Mouse (Mus musculus): ENCODE data around the gene Rad54l.

Gene Rad54l

DNA sequence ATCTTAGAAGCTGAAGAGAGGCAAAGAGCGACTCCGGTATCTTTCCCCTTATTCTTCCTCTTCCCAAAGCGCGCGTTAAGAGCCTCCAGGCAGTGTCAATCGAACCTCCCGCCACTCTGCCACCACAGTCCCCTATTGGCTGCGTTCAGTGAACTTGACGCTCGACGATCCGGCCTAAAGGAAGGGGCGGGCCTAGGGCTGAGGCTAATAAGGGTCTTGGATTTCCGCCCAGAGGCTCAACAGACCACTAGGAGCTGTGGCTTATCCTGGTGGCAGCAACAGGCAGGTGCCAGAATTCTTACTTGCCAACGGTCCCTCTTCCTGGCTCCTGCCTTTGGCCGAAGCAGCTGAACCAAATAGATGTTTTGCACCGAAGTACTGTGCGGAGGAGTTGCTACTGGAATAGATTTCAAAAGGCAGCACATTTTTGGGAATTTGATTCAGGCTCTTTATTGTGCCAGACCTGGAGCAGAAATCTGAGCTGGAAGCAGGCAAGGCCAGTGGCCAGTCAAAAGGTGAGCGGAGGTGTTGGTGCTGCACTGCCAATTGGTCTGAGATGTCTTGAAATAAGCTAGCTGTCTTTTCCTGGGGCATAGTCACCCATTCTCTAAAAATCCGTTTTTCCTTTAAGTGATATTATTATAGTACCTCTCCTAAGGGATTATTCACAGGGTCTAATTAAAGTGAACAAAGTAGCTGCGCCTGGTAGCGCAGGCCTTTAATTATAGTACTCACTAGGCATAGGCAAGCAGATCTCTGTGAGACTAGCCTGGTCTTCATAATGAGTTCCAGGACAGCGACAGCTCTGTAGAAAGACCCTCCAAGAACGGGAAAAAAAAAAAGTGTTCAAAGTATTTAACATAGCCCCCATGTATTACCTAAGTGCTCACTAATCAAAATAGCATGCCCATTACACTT is at the start of gene Rad54l, which contains the start of gene Pomgnt1:
Gene Rad54l (minus strand): TSS at position 89 of the 918 bp plus-strand sequence.
Gene Pomgnt1 (plus strand): TSS at position 239 of the 918 bp plus-strand sequence.
- DNase-seq (ENCODE audit: low spot score in 2 of 2) = peak; percentile 57 to 70

DNA sequence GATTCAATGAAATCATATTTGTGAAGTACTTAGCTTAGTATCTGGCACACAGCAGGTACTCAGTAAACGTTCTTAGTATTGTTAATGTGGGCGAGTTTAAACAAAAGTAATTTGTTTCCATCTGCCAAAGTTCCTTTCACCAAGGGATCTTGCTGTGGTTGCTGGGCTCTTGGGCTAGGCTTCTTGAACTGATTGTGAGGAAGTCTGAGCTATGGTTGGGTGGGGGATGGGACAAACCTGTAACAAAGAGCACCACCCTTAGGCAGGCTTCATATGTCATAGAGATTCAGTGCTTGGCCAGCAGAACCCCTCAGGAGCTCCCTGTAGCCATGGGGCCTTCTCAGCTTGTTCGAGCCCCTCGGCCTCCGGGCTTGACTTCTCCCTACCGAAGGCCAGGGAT is 49.6 kb upstream of the Rad54l start, which contains the start of the genes 1700042G07Rik and Gm49337:
Gene 1700042G07Rik (plus strand): TSS at position 301 of the 400 bp plus-strand sequence.
Gene Gm49337 (plus strand): TSS at position 313 of the 400 bp plus-strand sequence.
- no peak for DNase-seq (ENCODE audit: low spot score in 2 of 2)

DNA sequence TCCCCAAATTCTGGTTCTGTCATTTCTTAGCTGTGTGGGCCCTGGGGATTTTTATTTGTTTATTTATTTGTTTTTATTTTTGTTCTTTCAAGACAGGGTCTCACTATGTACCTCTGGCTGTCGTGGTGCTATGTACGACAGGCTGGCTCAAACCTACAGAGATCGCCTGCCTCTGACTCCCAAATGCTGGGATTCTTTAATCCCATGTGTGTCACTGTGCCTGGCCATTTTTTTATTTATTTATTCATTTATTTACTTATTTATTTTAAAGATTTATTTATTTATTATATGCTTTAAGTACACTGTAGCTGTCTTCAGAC is 45.8 kb upstream of the Rad54l start:
- DNase-seq (ENCODE audit: low spot score in 2 of 2) = no peak

DNA sequence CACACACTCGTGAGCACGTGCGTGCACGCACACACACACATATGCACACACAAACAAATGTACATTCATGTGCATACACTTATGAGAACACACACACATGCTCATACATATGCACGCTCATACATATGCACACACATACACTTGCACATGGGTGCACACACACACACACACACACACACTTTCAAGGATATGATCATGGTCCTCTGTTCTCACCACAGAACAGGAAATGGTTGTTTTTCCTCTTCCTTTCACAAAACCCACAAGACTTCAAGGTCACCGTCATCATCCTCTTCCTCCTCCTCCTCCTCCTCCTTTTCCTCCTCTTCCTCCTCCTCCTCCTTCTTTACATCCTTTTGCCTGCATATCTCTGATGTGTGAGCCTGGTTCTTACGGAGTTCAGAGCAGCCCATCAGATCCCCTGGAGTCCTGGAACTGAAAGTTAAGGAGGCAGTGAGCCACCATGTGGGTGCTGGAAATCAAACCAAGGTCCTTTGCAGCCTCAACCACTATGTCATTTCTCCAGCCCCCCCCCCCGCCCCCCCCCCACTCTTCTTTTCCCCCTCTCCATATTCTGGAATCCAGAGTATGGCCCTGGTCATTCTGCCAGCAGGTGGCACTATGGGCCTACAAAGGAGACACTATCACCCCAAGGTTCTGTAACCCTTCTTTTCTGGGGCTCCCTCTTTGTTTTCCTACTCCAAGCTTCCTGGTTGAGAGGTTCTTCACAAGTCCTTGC is 45.3 kb upstream of the Rad54l start:
- DNase-seq (ENCODE audit: low spot score in 2 of 2) = peak in 1 of 2 experiments; percentile 68

DNA sequence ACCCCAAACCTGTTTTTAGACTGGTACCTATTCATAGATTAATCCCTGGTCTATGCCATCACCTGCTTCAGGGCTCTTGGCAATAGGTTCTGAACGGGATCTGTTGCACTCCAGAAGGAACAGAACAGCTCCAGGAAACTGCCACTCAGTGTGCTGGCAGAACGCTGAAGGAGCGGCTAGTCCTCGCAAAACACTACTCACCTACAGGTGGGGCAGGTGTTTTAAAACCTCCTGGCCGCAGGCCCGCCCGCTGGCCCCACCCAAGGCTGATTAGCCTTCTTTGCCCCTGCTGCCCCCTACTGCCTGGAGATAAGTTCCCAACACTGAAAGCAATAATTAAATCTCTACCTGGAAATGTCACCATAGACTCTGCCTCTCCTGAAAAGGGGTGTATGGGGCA is 43.9 kb upstream of the Rad54l start, which contains the start of gene Tspan1:
Gene Tspan1 (minus strand): TSS at position 198 of the 400 bp plus-strand sequence.
- DNase-seq (ENCODE audit: low spot score in 2 of 2) = no peak

DNA sequence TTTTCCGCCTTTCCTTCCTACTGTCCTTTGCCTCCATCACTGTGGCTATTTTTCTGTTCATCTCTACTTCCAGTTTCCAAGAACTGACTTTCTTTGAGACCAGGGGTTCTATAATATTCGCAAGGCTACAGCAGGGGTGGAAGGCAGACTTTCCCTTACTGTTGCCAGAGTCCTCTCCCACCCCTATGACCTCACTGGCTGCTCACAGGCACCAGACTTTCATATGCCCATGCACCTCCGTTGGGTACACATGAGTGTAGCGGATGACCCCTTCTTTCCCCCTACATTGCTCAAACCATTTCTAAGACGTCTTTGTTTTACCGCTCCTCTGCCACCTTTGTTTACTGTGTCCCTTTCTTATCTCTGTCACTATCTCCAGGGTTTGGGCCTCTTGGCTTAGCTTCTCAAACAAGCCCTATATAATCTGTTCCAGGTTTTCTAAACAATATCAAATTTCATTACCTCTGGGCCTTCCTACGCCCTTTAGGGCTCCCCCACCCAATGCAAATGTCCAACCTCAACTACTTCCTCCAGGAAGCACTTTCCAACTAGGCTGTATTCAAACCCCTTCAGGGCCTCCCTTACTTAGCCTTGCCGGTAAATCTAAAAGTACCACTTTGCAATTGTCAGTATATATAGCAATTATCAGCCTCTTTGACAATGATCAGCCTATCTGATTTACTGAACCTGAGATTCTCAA is 42.4 kb upstream of the Rad54l start:
- DNase-seq (ENCODE audit: low spot score in 2 of 2) = no peak

DNA sequence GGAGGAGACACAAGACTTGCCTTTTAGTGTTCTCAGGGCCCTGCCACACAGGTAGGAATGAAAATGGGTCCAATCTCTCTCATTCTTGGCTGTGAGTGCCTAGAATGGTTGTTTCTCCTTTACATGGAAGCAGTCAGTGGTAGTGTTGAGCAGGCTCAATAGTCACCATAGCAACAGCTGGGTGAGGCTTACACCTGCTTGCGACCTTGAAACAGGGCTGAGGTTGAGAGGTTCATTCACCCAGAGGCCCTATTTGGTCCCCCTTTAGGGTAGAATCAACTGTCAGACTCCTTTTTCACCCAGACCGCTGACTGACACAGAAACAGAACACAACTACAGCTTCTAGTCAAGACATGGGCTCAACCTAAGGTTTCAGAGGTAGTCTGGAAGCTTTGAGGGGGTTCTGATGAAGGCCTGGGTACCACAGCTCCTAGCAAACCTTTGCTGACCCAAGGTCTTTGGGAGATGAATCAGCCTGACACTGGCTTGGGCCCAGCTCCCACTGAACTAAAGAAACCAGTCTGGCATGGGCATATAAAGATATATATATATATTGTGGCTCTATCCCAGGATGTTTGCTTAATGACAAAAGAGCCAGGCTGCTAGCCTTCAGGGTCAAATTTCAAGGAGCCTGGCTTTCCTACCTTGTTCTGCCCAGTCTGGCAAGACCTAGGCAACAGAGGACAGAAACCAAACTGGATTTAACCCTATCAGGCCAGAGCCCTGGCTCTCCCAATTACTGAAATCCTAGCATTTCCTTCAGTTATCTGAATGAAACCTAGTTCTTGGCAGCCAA is 41.5 kb upstream of the Rad54l start:
- no peak for DNase-seq (ENCODE audit: low spot score in 2 of 2)

DNA sequence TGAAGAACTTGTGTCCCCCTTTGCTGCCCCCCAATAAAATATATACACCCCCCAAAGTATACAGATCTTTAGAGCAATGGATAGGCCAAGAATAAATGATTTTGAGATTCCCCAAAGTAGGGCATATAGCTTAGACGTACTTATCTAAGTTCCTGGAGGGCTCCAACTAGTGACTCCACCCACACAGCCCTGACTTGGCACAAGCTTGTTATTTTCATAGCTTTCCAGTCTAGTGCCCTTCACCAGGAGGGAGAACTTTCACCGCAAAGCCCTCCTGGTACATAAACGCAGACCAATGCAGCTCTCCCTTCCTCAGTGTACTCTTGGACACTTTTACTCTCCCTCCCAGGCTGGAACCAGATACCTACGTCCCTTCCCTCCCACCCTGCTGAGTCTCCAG is 38.7 kb upstream of the Rad54l start:
- DNase-seq (ENCODE audit: low spot score in 2 of 2) = no peak

DNA sequence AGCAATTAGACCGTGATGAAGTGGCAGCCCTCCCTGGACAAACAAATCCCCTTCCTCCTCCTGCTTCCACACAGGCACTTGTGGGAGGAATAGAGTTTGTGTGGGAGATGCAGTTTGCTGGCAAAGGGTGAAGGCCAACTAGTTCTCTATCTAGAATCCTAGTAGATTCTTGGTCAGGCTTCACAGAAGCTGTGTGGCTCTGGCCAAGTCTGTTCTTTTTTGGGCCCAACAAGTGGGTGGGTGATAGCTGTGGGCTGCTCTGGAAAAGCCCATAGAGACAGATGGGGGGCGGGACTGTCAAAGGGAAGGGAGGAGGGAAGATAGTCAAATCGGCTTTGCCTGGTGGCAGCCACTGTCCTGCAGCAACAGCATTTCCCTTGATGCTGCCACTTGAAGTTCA is 37.3 kb upstream of the Rad54l start:
- DNase-seq (ENCODE audit: low spot score in 2 of 2) = peak; percentile 56 to 68

DNA sequence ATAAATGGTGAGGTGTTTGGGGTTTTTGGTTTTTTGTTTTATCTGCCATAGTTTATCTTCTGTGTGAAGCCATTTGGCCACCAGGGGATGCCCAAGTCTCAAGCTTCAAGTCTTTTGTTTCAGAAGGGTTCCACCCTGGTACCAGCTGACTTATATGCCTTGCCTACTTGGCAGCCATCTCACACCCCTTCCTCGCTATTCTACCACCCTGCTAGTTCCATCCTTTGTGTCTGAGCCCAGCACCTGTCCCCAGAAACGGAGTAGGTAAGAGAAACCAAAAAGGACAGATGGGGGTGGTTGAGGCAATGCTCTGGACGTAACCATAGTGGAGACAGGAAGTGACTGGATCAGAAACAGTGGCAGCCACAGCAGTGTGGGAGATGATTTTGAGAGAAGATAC is 36.4 kb upstream of the Rad54l start:
- DNase-seq (ENCODE audit: low spot score in 2 of 2) = no peak

DNA sequence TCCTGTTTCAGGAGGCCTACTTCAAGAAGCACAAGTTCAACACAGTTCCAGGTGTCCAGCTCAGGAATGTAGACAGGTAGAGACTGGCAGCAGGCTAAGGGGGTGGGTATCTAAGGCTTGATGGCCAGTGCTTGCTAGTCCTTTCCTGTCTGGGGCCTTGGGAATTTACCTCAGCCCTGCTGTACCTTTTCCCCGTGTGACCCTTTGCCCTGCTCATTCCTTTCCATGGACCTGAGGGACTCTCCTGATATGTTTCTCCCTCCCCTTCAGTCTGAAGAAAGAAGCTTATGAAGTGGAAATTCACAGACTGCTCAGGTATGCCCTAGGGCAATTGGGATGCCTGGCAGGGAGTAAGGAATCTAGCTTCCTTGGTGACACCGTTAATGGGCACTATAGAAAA is 34.4 kb upstream of the Rad54l start:
- DNase-seq (ENCODE audit: low spot score in 2 of 2) = no peak

DNA sequence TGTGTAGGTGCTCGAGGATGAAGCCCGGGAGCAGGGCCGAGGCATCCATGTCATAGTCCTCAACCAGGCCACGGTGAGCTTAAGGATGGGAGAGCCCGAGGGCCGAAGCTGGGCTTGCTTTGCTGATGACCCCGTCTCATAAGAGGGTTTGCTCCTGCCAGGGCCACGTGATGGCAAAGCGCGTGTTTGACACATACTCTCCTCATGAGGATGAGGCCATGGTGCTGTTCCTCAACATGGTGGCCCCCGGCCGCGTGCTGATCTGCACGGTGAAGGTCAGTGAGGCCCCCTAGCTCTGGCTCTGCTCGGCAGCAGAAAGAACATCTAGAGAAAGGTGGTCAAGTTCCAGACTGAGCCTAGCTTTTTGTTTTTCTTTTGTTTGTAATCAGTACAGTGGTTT is 29.2 kb upstream of the Rad54l start:
- no peak for DNase-seq (ENCODE audit: low spot score in 2 of 2)

DNA sequence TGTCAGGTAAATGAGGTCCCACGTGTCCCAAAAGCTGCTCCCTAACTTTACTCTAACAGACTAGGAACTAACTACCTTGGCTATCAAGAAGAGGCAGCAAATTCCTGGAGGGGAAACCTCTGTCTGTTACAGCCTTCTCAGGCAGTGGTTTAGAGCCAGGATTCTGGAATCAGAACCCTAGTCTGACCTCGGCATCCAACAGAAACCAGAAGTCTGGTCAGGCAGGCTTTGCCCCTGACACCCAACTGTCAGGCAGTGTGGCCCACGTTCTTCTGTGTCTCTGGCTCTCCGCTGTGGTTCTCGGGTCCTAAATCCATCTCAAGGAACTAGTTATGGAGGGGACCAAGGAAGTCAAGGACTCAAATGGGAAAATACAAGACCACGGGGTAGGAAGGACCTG is 27.7 kb upstream of the Rad54l start, which contains the start of gene Lurap1:
Gene Lurap1 (minus strand): TSS at position 101 of the 400 bp plus-strand sequence.
- DNase-seq (ENCODE audit: low spot score in 2 of 2) = no peak

DNA sequence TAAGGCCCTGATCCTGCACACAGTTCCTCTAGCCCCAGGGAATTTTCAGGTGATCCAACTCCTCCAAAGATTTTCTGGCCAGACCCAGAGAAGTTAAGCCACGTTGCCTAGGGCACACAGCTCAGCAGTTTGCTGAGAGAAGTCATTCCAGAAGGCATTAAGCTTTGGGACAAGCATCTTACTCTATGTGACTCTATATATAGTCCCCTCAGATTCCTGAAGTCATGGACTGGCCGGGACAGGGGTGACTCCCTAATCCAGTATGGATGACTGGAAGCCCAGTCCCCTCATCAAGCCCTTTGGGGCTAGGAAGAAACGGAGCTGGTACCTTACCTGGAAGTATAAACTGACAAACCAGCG is 27.4 kb upstream of the Rad54l start:
- no peak for DNase-seq (ENCODE audit: low spot score in 2 of 2)

DNA sequence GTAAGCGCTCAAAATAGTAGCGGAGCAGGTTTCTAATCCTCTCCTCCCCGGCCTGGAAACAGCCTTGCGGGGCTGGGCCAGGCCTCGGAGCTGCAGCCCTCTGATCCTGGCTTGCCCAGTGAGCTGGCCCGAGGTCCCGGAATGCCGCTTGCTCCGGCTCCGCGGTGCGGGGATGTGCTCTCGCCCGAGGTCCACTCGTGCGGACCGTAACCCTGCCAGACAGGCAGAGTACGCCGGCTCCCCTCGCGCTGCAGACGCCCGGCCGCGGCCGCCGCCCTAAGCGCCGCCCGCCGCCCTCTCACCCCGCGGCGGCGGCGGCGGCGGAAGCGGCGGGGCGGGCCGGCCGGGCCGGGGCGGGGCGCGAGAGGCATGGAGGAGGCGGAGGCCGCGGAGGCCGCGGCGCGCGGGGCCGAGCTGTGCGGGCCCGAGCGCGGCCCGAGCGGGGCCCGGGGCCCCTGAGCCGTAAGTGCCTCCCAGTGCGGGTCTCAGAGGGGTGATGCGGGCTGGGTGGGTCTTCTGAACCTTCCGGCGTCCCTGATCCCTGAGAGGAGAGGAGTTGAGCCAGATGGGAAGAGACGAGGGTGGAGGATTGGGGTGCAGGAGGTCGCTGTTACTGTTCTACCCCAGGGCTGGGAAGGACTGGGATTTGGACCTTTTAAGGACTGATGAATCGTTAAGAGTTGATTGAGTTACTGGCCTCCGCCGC is 26.8 kb upstream of the Rad54l start:
- DNase-seq (ENCODE audit: low spot score in 2 of 2) = no peak

DNA sequence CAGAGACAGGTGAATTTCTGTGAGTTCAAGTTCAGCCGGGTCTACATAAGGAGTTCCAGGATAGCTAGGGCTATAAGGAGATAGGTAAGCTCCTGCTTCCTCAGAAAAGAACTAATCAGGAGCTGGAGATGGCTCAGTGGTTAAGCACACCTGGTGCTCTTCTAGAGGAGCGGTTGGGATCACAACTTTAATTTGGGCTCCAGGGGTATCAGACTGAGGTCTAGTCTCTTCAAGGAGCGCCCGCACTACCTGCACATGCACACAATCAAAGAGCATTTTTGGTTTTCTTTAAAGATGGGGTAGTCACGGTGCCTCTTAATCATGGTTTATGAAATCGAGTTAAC is 26.3 kb upstream of the Rad54l start:
- DNase-seq (ENCODE audit: low spot score in 2 of 2) = no peak

DNA sequence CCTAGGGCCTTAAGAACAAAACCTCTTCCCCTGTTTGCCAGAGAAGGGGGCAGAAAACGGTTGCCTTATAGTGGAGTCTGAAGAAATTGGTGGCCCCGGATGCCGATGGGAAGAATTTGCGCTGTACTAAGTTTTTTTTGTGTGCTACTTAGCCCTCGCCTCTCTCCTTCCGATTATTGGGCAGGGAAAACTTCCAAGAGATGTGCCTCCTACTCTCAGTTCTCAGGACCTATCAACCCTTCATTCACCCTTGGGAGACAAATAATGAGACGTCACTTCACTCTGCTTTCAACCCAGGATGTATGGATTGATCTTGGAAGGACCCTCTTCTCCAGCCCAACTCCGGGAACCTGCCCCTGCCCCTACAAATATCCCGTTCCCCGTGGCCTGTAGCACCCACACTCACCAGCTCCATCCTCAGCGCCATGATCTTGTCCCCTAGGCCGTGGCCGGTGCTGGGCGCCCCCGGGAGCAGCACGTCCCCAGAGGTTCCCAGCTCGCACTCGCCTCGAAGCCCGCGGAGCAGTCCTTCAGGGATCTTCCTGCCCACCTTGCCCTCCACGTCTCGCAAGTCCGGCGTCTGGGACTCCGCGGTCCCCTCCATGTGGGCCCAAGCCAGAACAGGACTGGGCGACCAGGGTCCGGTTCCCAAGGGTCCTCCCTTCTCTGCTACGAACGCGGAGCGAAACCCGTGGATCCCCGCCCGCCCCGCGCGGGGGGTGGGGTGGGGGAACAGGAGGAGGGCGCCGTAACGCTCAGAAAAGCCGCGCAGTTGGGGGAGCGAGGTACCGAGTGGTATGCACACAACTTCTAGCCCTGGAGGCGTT is 20.6 kb upstream of the Rad54l start:
- peak; percentile 40 to 62 for DNase-seq (ENCODE audit: low spot score in 2 of 2)

DNA sequence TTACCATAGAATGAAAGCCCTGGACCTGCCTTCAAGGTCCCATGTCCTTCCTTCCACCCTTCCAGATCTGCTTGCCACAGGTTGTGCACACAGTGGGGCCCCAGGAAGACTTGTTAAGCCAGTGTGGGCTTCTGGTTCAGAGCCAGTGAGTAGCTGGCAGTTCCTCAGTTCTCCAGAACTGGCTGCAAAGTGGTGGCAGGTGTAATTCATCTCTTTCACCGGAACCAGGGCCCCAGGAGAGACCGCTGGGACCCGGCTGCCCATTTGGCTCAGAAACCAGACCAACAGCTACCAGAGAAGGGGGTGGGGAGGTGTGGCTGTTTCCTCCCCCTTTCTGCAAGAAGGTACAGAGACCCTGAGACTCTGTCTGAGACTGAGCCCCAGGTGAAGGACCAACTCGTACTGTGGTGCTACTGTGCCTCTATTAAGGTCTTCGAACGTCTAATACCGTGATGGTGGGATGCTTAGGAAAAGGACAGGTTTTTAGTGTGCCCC is 19.9 kb upstream of the Rad54l start:
- no peak for DNase-seq (ENCODE audit: low spot score in 2 of 2)

DNA sequence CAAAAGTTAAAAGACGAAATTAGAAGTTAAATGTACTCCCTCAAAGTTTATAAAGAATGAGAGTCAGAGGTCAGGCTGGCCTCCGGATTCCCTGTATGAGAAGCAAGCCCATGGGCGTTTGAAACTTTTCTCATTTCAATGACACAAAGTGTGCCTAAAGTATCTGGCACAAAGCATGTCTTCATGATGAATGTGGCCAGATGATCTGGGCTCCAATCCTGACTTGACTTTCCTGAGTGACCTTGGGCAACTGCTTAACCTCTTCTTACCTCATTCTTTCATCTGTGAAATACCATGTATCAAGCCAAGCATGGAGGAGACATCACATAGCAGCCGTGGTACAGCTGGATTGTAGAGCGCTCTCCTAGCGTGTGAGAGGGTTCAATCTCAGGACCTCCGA is 18.8 kb upstream of the Rad54l start:
- no peak for DNase-seq (ENCODE audit: low spot score in 2 of 2)

DNA sequence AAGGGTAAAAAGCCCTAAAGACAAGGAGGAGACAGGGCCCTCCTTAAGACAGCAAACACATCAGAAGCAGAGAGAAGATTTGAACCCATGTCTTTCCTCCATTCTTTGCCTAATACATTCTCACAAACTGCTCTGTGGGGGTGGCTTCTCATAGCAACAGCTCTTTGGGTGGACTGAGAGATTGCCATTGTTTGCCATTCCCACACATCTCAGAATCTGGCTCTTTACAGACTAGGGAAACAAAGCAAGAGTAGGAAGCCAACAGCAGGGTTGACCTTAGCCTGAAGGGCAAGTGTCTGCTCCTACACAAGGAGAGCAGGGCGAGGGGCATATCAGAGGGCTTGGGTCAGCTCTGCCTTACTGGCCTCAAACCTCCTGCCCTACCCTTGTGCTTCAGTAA is 18.2 kb upstream of the Rad54l start:
- DNase-seq (ENCODE audit: low spot score in 2 of 2) = no peak

Data from frontal cortex, postnatal 14 days (tissue).